Mouse (Mus musculus): ENCODE results near the gene Ndufb11. TPM values are rescaled to one million over a fixed set of nuclear protein-coding genes. Genes with fewer than 3 reads are reported as not detected.

Ndufb11 gene
- polyA plus RNA-seq, 1 experiment from 2014 or later, result 158 TPM

- ATAC-seq (ENCODE audit: low read depth) (no peak), DNase-seq (no peak)
- H3K27me3 ChIP-seq, result no peaks in the 10 kb centered on the region
- no peak overlapping the region for H3K27ac ChIP-seq
- no peaks in the 10 kb centered on the region for H3K9me3 ChIP-seq (replicated peaks)
- no peaks in the 10 kb centered on the region for H3K36me3 ChIP-seq
- 56% methylated on average over 4 of the region's 4 CpGs for WGBS (ENCODE audit: insufficient replicate concordance)
- no peaks in the 10 kb centered on the region for H3K4me1 ChIP-seq (replicated peaks)
- H3K9ac ChIP-seq, result no peak overlapping the region
- no peak overlapping the region for H3K4me2 ChIP-seq
- H3K4me3 ChIP-seq (replicated peaks), result no peak overlapping the region
Observed at GRCm38 (mm10) chrX:20608500-20608899, 8.9 kb downstream of the Ndufb11 start.

GRCm38 (mm10) chrX:20587968-20588367, 29.5 kb downstream of the Ndufb11 start:
- no peak for DNase-seq
- Histone ChIP-seq H3K9ac (no peak overlapping the region), H3K4me1 (replicated peaks) (no peaks in the 10 kb centered on the region), H3K27ac (no peak overlapping the region), H3K27me3 (no peaks in the 10 kb centered on the region), H3K36me3 (no peaks in the 10 kb centered on the region), H3K9me3 (replicated peaks) (no peaks in the 10 kb centered on the region), H3K4me2 (no peak overlapping the region), H3K4me3 (replicated peaks) (no peak overlapping the region)
- WGBS (ENCODE audit: insufficient replicate concordance), result 5% methylated on average over 4 of the region's 4 CpGs
- ATAC-seq (ENCODE audit: low read depth), result no peak

- no peak overlapping the region for H3K4me3 ChIP-seq (replicated peaks)
- 43% methylated on average over 4 of the region's 4 CpGs for WGBS (ENCODE audit: insufficient replicate concordance)
- no peaks in the 10 kb centered on the region for H3K36me3 ChIP-seq
- peaks cover 32% of the 10 kb centered on the region for H3K4me1 ChIP-seq (replicated peaks)
- no peak overlapping the region for H3K9ac ChIP-seq
- no peak overlapping the region for H3K27ac ChIP-seq
- no peaks in the 10 kb centered on the region; the same call in 1 of the 2 replicates for H3K9me3 ChIP-seq (replicated peaks)
- ATAC-seq (ENCODE audit: low read depth) (no peak), DNase-seq (no peak)
- no peak overlapping the region for H3K4me2 ChIP-seq
- no peaks in the 10 kb centered on the region for H3K27me3 ChIP-seq
Observed at GRCm38 (mm10) chrX:20573927-20574326, 43.5 kb downstream of the Ndufb11 start.

GRCm38 (mm10) chrX:20572683-20573082, 44.7 kb downstream of the Ndufb11 start:
- Histone ChIP-seq H3K27ac (no peak overlapping the region), H3K9ac (no peak overlapping the region), H3K4me3 (replicated peaks) (no peak overlapping the region), H3K27me3 (no peaks in the 10 kb centered on the region), H3K4me1 (replicated peaks) (peaks cover 32% of the 10 kb centered on the region), H3K4me2 (no peak overlapping the region), H3K9me3 (replicated peaks) (no peaks in the 10 kb centered on the region; the same call in 1 of the 2 replicates), H3K36me3 (no peaks in the 10 kb centered on the region)
- peak; percentile 67 for ATAC-seq (ENCODE audit: low read depth)
- 45% methylated on average over 9 of the region's 9 CpGs for WGBS (ENCODE audit: insufficient replicate concordance)
- DNase-seq, result peak; percentile 10

GRCm38 (mm10) chrX:20571024-20571423, 46.4 kb downstream of the Ndufb11 start:
- peaks cover 32% of the 10 kb centered on the region for H3K4me1 ChIP-seq (replicated peaks)
- no peaks in the 10 kb centered on the region for H3K27me3 ChIP-seq
- ATAC-seq (ENCODE audit: low read depth) (peak; percentile 85), DNase-seq (peak; percentile 49)
- H3K9ac ChIP-seq, result no peak overlapping the region; the same call in 1 of the 2 replicates
- no peak overlapping the region for H3K4me3 ChIP-seq (replicated peaks)
- no peak overlapping the region for H3K4me2 ChIP-seq
- no peaks in the 10 kb centered on the region; the same call in 1 of the 2 replicates for H3K9me3 ChIP-seq (replicated peaks)
- H3K36me3 ChIP-seq, result no peaks in the 10 kb centered on the region
- peak overlapping the region; percentile 63 for H3K27ac ChIP-seq
- WGBS (ENCODE audit: insufficient replicate concordance), result 31% methylated on average over 2 of the region's 2 CpGs

Other genes starting within 250 kb of the Ndufb11 start
- 6.0 and 8.4 TPM in 2 replicates for gene Jade3, start 191.9 kb downstream of the Ndufb11 start, polyA plus RNA-seq (2015; fragmentation: Nextera tagmentation; extraction: Ambion mirVana)
- 112 and 133 TPM in 2 replicates for gene Rgn, start 67.8 kb downstream of the Ndufb11 start, polyA plus RNA-seq (2015; fragmentation: Nextera tagmentation; extraction: Ambion mirVana)
- gene Rbm10, start 116 bp downstream of the Ndufb11 start, polyA plus RNA-seq (2015; fragmentation: Nextera tagmentation; extraction: Ambion mirVana), result 35.9 and 40.2 TPM in 2 replicates
- gene Uba1, start 40.7 kb upstream of the Ndufb11 start, polyA plus RNA-seq (2015; fragmentation: Nextera tagmentation; extraction: Ambion mirVana), result 118 and 140 TPM in 2 replicates
- gene Cdk16, start 70.3 kb upstream of the Ndufb11 start, polyA plus RNA-seq (2015; fragmentation: Nextera tagmentation; extraction: Ambion mirVana), result 32.0 and 36.7 TPM in 2 replicates
- gene Usp11, start 86.3 kb upstream of the Ndufb11 start, polyA plus RNA-seq (2015; fragmentation: Nextera tagmentation; extraction: Ambion mirVana), result 7.3 and 8.7 TPM in 2 replicates
- 43.1 and 46.6 TPM in 2 replicates for gene Araf, start 180.2 kb upstream of the Ndufb11 start, polyA plus RNA-seq (2015; fragmentation: Nextera tagmentation; extraction: Ambion mirVana)